In the genomic region with DNA sequence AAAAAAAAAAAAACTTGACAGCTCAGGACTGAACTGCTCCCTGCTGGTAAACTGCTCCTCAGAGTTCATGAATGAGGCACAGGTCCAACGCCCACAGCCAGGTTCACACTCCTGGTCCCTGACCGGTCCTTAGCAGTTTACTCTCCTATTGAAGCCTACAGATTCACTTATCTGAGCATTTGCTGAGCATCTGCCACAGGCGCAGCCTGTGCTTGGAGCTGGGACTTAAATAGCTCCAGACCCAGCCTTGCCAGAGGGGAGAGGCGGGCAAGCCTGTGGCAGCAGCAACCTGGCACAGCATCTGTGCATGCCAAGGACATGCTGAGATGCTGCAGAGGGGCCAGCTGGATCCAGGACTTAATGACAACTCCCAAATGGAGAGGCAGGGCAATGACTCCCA, we compare ENCODE assay signal across 9 mouse cellular contexts. TPM values are rescaled to one million over a fixed set of nuclear protein-coding genes. Genes with fewer than 3 reads are reported as not detected.
DNase-seq lines count a peak whose midpoint lies in the region; ATAC-seq lines count a peak whose summit lies in the region.
"Had no signal": no experiment of that assay in that cellular context is flagged by ENCODE, and none has a peak within 500 bp of the region (broad histone marks: within the 10 kb centered on the region; RNA-seq: fewer than 3 reads in every experiment).

No protein-coding gene starts in this region.

- H3K27ac ChIP-seq in forebrain, embryonic 15.5 days (replicated peaks) = peak overlapping the region; percentile 71
- H3K27ac ChIP-seq in forebrain, embryonic 10.5 days = no peak overlapping the region
- peak overlapping the region; percentile 56 for H3K27ac ChIP-seq in forebrain, embryonic 16.5 days (ENCODE audit: low read length)
- H3K27ac ChIP-seq in kidney, embryonic 15.5 days = no peak overlapping the region

- H3K4me2 ChIP-seq in forebrain, embryonic 15.5 days (replicated peaks) = no peak overlapping the region
- no peak overlapping the region for H3K4me2 ChIP-seq in forebrain, embryonic 16.5 days (ENCODE audit: low read length)
- H3K4me2 ChIP-seq in kidney, embryonic 15.5 days = no peak overlapping the region

- no peaks in the 10 kb centered on the region for H3K27me3 ChIP-seq in forebrain, embryonic 15.5 days
- no peaks in the 10 kb centered on the region for H3K27me3 ChIP-seq in forebrain, embryonic 10.5 days (ENCODE audit: poor library complexity, severe bottlenecking)
- no peaks in the 10 kb centered on the region for H3K27me3 ChIP-seq in forebrain, embryonic 16.5 days (replicated peaks; ENCODE audit: control insufficient read depth, insufficient read depth, low read length)
- no peaks in the 10 kb centered on the region for H3K27me3 ChIP-seq in kidney, embryonic 15.5 days

- no peak overlapping the region for H3K9ac ChIP-seq in forebrain, embryonic 15.5 days (replicated peaks)
- no peak overlapping the region for H3K9ac ChIP-seq in forebrain, embryonic 16.5 days (replicated peaks; ENCODE audit: low read depth, low read length)
- H3K9ac ChIP-seq in kidney, embryonic 15.5 days = no peak overlapping the region

- ATAC-seq in forebrain, embryonic 15.5 days (replicated peaks) = no peak
- peak; percentile 45; the same call in 1 of the 2 replicates for ATAC-seq in forebrain, embryonic 16.5 days
- no peak for ATAC-seq in kidney, embryonic 15.5 days (replicated peaks; ENCODE audit: low FRiP score)

- no peak overlapping the region for H3K4me3 ChIP-seq in forebrain, embryonic 15.5 days
- H3K4me3 ChIP-seq in forebrain, embryonic 10.5 days = no peak overlapping the region
- H3K4me3 ChIP-seq in forebrain, embryonic 16.5 days (replicated peaks; ENCODE audit: low read length) = no peak overlapping the region
- no peak overlapping the region for H3K4me3 ChIP-seq in kidney, embryonic 15.5 days (replicated peaks)

- H3K4me1 ChIP-seq in forebrain, embryonic 15.5 days = peaks cover 50% of the 10 kb centered on the region
- H3K4me1 ChIP-seq in forebrain, embryonic 10.5 days = peaks cover 65% of the 10 kb centered on the region
- peaks cover 46% of the 10 kb centered on the region for H3K4me1 ChIP-seq in forebrain, embryonic 16.5 days (replicated peaks; ENCODE audit: control insufficient read depth, insufficient read depth, low read length)
- H3K4me1 ChIP-seq in kidney, embryonic 15.5 days = peaks cover 60% of the 10 kb centered on the region

- 55% methylated on average over 4 of the region's 4 CpGs for WGBS in forebrain, embryonic 15.5 days
- 91% methylated on average over 4 of the region's 4 CpGs for WGBS in forebrain, embryonic 10.5 days
- WGBS in forebrain, embryonic 16.5 days = 56% methylated on average over 4 of the region's 4 CpGs
- WGBS in kidney, embryonic 15.5 days = 88% methylated on average over 4 of the region's 4 CpGs

- no peaks in the 10 kb centered on the region for H3K9me3 ChIP-seq in forebrain, embryonic 15.5 days
- H3K9me3 ChIP-seq in forebrain, embryonic 10.5 days = no peaks in the 10 kb centered on the region
- H3K9me3 ChIP-seq in forebrain, embryonic 16.5 days (ENCODE audit: control insufficient read depth, low read length) = no peaks in the 10 kb centered on the region
- H3K9me3 ChIP-seq in kidney, embryonic 15.5 days (replicated peaks) = no peaks in the 10 kb centered on the region
- H3K9me3 ChIP-seq: heart, embryonic 10.5 days had no signal

- intact Hi-C loops in left cerebral cortex, postnatal 36 days (cut with DNase I) = no loop called here

- H3K36me3 ChIP-seq in forebrain, embryonic 15.5 days = no peaks in the 10 kb centered on the region
- no peaks in the 10 kb centered on the region for H3K36me3 ChIP-seq in forebrain, embryonic 10.5 days (replicated peaks)
- no peaks in the 10 kb centered on the region for H3K36me3 ChIP-seq in forebrain, embryonic 16.5 days (ENCODE audit: control insufficient read depth, insufficient read depth)
- H3K36me3 ChIP-seq in kidney, embryonic 15.5 days = no peaks in the 10 kb centered on the region
- H3K36me3 ChIP-seq: heart, embryonic 10.5 days had no signal

- DNase-seq in forebrain, embryonic 10.5 days (ENCODE audit: extremely low spot score, low spot score) = no peak
- peak; percentile 63 for DNase-seq in MN1 (ENCODE audit: low spot score)
- DNase-seq in left cerebral cortex, postnatal 36 days (ENCODE audit: low spot score in 2 of 2) = peak; percentile 71 to 75
- no peak for DNase-seq in ovary, postnatal 36 days (ENCODE audit: low spot score)
- DNase-seq in adrenal gland, postnatal 10 days = no peak

RNA-seq across cellular contexts. Expression of gene Cyth1, which starts 38.3 kb away (rescaled TPM):
- 32.3 and 34.6 TPM in 2 replicates for polyA plus RNA-seq in forebrain, embryonic 15.5 days (2015; fragmentation: Nextera tagmentation; extraction: Ambion mirVana)
- 10.1 and 11.5 TPM in 2 replicates for polyA plus RNA-seq in forebrain, embryonic 10.5 days (2016; fragmentation: Nextera tagmentation; extraction: Ambion mirVana)
- 32.1 and 35.2 TPM in 2 replicates for polyA plus RNA-seq in forebrain, embryonic 16.5 days (2015; fragmentation: Nextera tagmentation; extraction: Ambion mirVana)
- 10 to 100 TPM; 65.9 to 67.3 TPM for total RNA-seq in left cerebral cortex, postnatal 36 days (2021)
- polyA plus RNA-seq in kidney, embryonic 15.5 days (2015; fragmentation: Nextera tagmentation; extraction: Ambion mirVana) = 16.4 and 16.5 TPM in 2 replicates
- total RNA-seq in adrenal gland, postnatal 10 days (2021) = 10 to 100 TPM; 51.0 to 56.2 TPM

Comparison
In these comparisons a context has a peak if more than half of its experiments do, and no peak if none do; other contexts are left out.
1. H3K27ac ChIP-seq: peak in forebrain, embryonic 15.5 days (single experiment) and forebrain, embryonic 16.5 days (single experiment); none in forebrain, embryonic 10.5 days (single experiment) and kidney, embryonic 15.5 days (single experiment).
2. DNase-seq: peak in MN1 (single experiment) and left cerebral cortex, postnatal 36 days (2 of 2); none in forebrain, embryonic 10.5 days (single experiment), ovary, postnatal 36 days (single experiment) and adrenal gland, postnatal 10 days (single experiment).